In genomic region chr11:120833555-120834280, GRCm38 (mm10) we compare ENCODE assay signal across 8 mouse cellular contexts. TPM values are rescaled to one million over a fixed set of nuclear protein-coding genes. Genes with fewer than 3 reads are reported as not detected.
A peak's percentile ranks its signal among the peaks of the same experiment; 100 is the strongest.
DNase-seq lines count a peak whose midpoint lies in the region; ATAC-seq and TF ChIP-seq lines count a peak whose summit lies in the region.
"Had no signal": no experiment of that assay in that cellular context is flagged by ENCODE, and none has a peak within 500 bp of the region (broad histone marks: within the 10 kb centered on the region; RNA-seq: fewer than 3 reads in every experiment).

No protein-coding gene starts in this region.

- no peak for TF ChIP-seq POLR2A in brain, embryonic 14.5 days (IDR thresholded peaks at IDR 0.05; ENCODE audit: borderline replicate concordance, extremely low read depth, insufficient read depth, insufficient read length, poor library complexity, severe bottlenecking)

- H3K9ac ChIP-seq in embryonic facial prominence, embryonic 12.5 days, result no peak overlapping the region
- H3K9ac ChIP-seq in intestine, embryonic 16.5 days (ENCODE audit: low read depth, low read length), result 0 out of 2 replicates have a peak overlapping the region, but pooled peaks have one; percentile 34
- peak overlapping the region; percentile 4; the same call in 1 of the 2 replicates for H3K9ac ChIP-seq in midbrain, embryonic 11.5 days (ENCODE audit: low read length)

- DNase-seq in brain, embryonic 14.5 days (ENCODE audit: low read depth), result peak; percentile 92
- peak; percentile 90 for DNase-seq in midbrain, embryonic 11.5 days (ENCODE audit: low spot score, missing footprints)
- DNase-seq in B cell, adult 2 months, result no peak
- DNase-seq in frontal cortex, postnatal 14 days (ENCODE audit: low spot score in 2 of 2), result no peak
- DNase-seq in cerebellum, postnatal 25 days, result no peak
- DNase-seq: kidney, postnatal 14 days had no signal

- no peak for TF ChIP-seq CTCF in brain, embryonic 14.5 days (IDR thresholded peaks at IDR 0.05; ENCODE audit: borderline replicate concordance, extremely low read depth, insufficient read depth, insufficient read length)

- no peak overlapping the region for H3K4me2 ChIP-seq in embryonic facial prominence, embryonic 12.5 days (replicated peaks)
- H3K4me2 ChIP-seq in intestine, embryonic 16.5 days (ENCODE audit: low read depth, low read length), result no peak overlapping the region
- peak overlapping the region; percentile 19; the same call in 1 of the 2 replicates for H3K4me2 ChIP-seq in midbrain, embryonic 11.5 days

- no peaks in the 10 kb centered on the region for H3K4me1 ChIP-seq in embryonic facial prominence, embryonic 12.5 days
- peaks cover 12% of the 10 kb centered on the region; the same call in 1 of the 2 replicates for H3K4me1 ChIP-seq in intestine, embryonic 16.5 days (ENCODE audit: control insufficient read depth, insufficient read depth, low read length)
- H3K4me1 ChIP-seq in midbrain, embryonic 11.5 days (ENCODE audit: control insufficient read depth, insufficient read depth, low read length), result peaks cover 14% of the 10 kb centered on the region

- H3K36me3 ChIP-seq in embryonic facial prominence, embryonic 12.5 days, result peaks cover 12% of the 10 kb centered on the region; the same call in 1 of the 2 replicates
- H3K36me3 ChIP-seq in intestine, embryonic 16.5 days (ENCODE audit: control insufficient read depth, insufficient read depth, low read length), result no peaks in the 10 kb centered on the region
- H3K36me3 ChIP-seq in midbrain, embryonic 11.5 days (ENCODE audit: control insufficient read depth, insufficient read depth, low read length), result no peaks in the 10 kb centered on the region

- no peaks in the 10 kb centered on the region for H3K9me3 ChIP-seq in embryonic facial prominence, embryonic 12.5 days
- H3K9me3 ChIP-seq in intestine, embryonic 16.5 days (ENCODE audit: control insufficient read depth, low read length), result no peaks in the 10 kb centered on the region
- no peaks in the 10 kb centered on the region for H3K9me3 ChIP-seq in midbrain, embryonic 11.5 days (ENCODE audit: control insufficient read depth, low read length)

- peak; percentile 32; the same call in 1 of the 2 replicates for ATAC-seq in embryonic facial prominence, embryonic 12.5 days (ENCODE audit: insufficient number of reproducible peaks, insufficient read depth, low FRiP score, low TSS enrichment)
- ATAC-seq in intestine, embryonic 16.5 days, result peak; percentile 85
- ATAC-seq in midbrain, embryonic 11.5 days (ENCODE audit: low FRiP score), result peak; percentile 82

- 69% methylated on average over 8 of the region's 8 CpGs for WGBS in embryonic facial prominence, embryonic 12.5 days
- WGBS in intestine, embryonic 16.5 days, result 34% methylated on average over 8 of the region's 8 CpGs
- 35% methylated on average over 8 of the region's 8 CpGs for WGBS in midbrain, embryonic 11.5 days

- no peaks in the 10 kb centered on the region for H3K27me3 ChIP-seq in embryonic facial prominence, embryonic 12.5 days
- H3K27me3 ChIP-seq in intestine, embryonic 16.5 days (replicated peaks; ENCODE audit: control insufficient read depth, insufficient read depth, low read length), result no peaks in the 10 kb centered on the region
- H3K27me3 ChIP-seq in midbrain, embryonic 11.5 days (ENCODE audit: control insufficient read depth, insufficient read depth, low read length), result no peaks in the 10 kb centered on the region

- H3K27ac ChIP-seq in embryonic facial prominence, embryonic 12.5 days, result peak overlapping the region; percentile 30; the same call in 1 of the 2 replicates
- H3K27ac ChIP-seq in intestine, embryonic 16.5 days (ENCODE audit: low read length), result peak overlapping the region; percentile 85
- peak overlapping the region; percentile 66 for H3K27ac ChIP-seq in midbrain, embryonic 11.5 days (ENCODE audit: low read depth, low read length)

- no peak overlapping the region for H3K4me3 ChIP-seq in embryonic facial prominence, embryonic 12.5 days
- H3K4me3 ChIP-seq in intestine, embryonic 16.5 days (ENCODE audit: low read length), result no peak overlapping the region
- H3K4me3 ChIP-seq in midbrain, embryonic 11.5 days (ENCODE audit: low read depth, low read length), result no peak overlapping the region

RNA-seq across cellular contexts. Expression of gene Fasn, which starts 9.4 kb away (rescaled TPM):
- polyA plus RNA-seq in brain, embryonic 14.5 days (2012; rRNA removed), result 298 and 471 TPM in 2 replicates
- polyA plus RNA-seq in embryonic facial prominence, embryonic 12.5 days (2016; fragmentation: Nextera tagmentation; extraction: Ambion mirVana), result 74.2 and 77.0 TPM in 2 replicates
- 42.0 and 47.6 TPM in 2 replicates for polyA plus RNA-seq in intestine, embryonic 16.5 days (2015; fragmentation: Nextera tagmentation; extraction: Ambion mirVana)
- 80.8 and 94.6 TPM in 2 replicates for polyA plus RNA-seq in midbrain, embryonic 11.5 days (2014; fragmentation: Nextera tagmentation; extraction: Ambion mirVana)

RNA-seq across cellular contexts. Expression of gene Dus1l, which starts 37.5 kb away (rescaled TPM):
- 38.9 and 43.9 TPM in 2 replicates for polyA plus RNA-seq in brain, embryonic 14.5 days (2012; rRNA removed)
- 66.1 and 70.5 TPM in 2 replicates for polyA plus RNA-seq in embryonic facial prominence, embryonic 12.5 days (2016; fragmentation: Nextera tagmentation; extraction: Ambion mirVana)
- polyA plus RNA-seq in intestine, embryonic 16.5 days (2015; fragmentation: Nextera tagmentation; extraction: Ambion mirVana), result 78.6 and 82.0 TPM in 2 replicates
- polyA plus RNA-seq in midbrain, embryonic 11.5 days (2014; fragmentation: Nextera tagmentation; extraction: Ambion mirVana), result 73.6 and 76.9 TPM in 2 replicates

RNA-seq across cellular contexts. Expression of gene Gps1, which starts 49.6 kb away (rescaled TPM):
- 277 and 337 TPM in 2 replicates for polyA plus RNA-seq in brain, embryonic 14.5 days (2012; rRNA removed)
- polyA plus RNA-seq in embryonic facial prominence, embryonic 12.5 days (2016; fragmentation: Nextera tagmentation; extraction: Ambion mirVana), result 243 and 245 TPM in 2 replicates
- polyA plus RNA-seq in intestine, embryonic 16.5 days (2015; fragmentation: Nextera tagmentation; extraction: Ambion mirVana), result 164 and 179 TPM in 2 replicates
- 254 and 269 TPM in 2 replicates for polyA plus RNA-seq in midbrain, embryonic 11.5 days (2014; fragmentation: Nextera tagmentation; extraction: Ambion mirVana)

RNA-seq across cellular contexts. Expression of gene Rfng, which starts 49.7 kb away (rescaled TPM):
- polyA plus RNA-seq in brain, embryonic 14.5 days (2012; rRNA removed), result 117 and 119 TPM in 2 replicates
- 47.0 and 47.2 TPM in 2 replicates for polyA plus RNA-seq in embryonic facial prominence, embryonic 12.5 days (2016; fragmentation: Nextera tagmentation; extraction: Ambion mirVana)
- 40.6 and 40.7 TPM in 2 replicates for polyA plus RNA-seq in intestine, embryonic 16.5 days (2015; fragmentation: Nextera tagmentation; extraction: Ambion mirVana)
- 28.2 and 30.6 TPM in 2 replicates for polyA plus RNA-seq in midbrain, embryonic 11.5 days (2014; fragmentation: Nextera tagmentation; extraction: Ambion mirVana)

Comparison
In these comparisons a context has a peak if more than half of its experiments do, and no peak if none do; other contexts are left out.
1. DNase-seq: peak in brain, embryonic 14.5 days (single experiment) and midbrain, embryonic 11.5 days (single experiment); none in B cell, adult 2 months (0 of 2), frontal cortex, postnatal 14 days (0 of 2) and cerebellum, postnatal 25 days (0 of 2).
2. ATAC-seq: peak in every context shown above with its lines; median percentile 85 in intestine, embryonic 16.5 days; 82 in midbrain, embryonic 11.5 days; 32 in embryonic facial prominence, embryonic 12.5 days.
3. H3K27ac ChIP-seq: peak in every context shown above with its lines; median percentile 85 in intestine, embryonic 16.5 days; 66 in midbrain, embryonic 11.5 days; 30 in embryonic facial prominence, embryonic 12.5 days.